Mouse (Mus musculus) thymus, postnatal 4 days (tissue): Measurements from ENCODE around the gene Inpp4b.

ENCODE experiments used
- DNase-seq: peaks from one replicate; pipeline ENCODE4 v3.0.0; 2021

The Inpp4b gene

GRCm38 (mm10) chr8:81342236-81342998, at the start of gene Inpp4b:
Gene Inpp4b (plus strand): TSS chr8:81342556.
- DNase-seq: peak; percentile 76

- no peak for DNase-seq
These were observed 7.1 kb upstream of the Inpp4b start for GRCm38 (mm10) chr8:81335250-81335649.

GRCm38 (mm10) chr8:81341191-81341590, 1.2 kb upstream of the Inpp4b start:
- no peak for DNase-seq

- peak; percentile 75 for DNase-seq
These were observed 643 bp upstream of the Inpp4b start for GRCm38 (mm10) chr8:81341591-81342235.

- DNase-seq: no peak
These were observed 595 bp downstream of the Inpp4b start for GRCm38 (mm10) chr8:81342999-81343302.

- no peak for DNase-seq
These were observed 2.9 kb downstream of the Inpp4b start for GRCm38 (mm10) chr8:81345170-81345697.

DNA sequence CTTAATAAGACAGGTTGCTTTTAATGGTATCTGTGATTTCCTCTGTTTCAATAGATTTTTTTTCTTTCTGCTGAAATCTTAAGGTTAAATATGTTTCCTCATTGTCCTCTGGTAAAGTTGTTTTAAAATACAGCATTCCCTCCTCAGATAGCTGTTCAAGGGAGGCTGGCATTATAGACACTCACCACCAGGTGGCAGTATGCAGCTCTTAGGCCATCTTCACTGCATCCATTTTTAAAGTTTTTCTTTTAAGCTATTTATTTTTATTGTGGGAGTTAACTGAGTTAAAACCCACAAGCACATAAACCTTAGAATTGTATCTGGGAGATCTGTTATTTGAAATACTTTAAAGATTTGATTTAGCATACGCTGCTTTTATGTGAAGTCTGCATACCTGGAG, 7.1 kb downstream of the Inpp4b start:
- peak; percentile 60 for DNase-seq

DNA sequence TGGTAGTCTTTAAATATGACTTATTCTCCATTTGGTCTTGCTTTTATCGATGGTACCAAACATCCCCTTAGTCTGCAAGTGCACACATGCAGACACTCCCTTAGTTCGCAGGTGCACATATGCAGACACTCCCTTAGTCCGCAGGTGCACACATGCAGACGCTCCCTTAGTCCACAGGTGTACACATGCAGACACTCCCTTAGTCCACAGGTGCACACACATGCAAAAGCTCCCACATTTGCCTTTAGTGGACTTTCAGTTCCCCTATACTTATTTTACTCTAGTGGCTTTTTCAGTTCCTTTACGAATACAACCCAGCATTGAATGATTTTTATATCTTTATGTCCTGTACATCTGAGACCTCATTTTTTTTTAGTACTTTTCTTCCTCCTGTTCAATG, 11.1 kb downstream of the Inpp4b start:
- DNase-seq: no peak

DNA sequence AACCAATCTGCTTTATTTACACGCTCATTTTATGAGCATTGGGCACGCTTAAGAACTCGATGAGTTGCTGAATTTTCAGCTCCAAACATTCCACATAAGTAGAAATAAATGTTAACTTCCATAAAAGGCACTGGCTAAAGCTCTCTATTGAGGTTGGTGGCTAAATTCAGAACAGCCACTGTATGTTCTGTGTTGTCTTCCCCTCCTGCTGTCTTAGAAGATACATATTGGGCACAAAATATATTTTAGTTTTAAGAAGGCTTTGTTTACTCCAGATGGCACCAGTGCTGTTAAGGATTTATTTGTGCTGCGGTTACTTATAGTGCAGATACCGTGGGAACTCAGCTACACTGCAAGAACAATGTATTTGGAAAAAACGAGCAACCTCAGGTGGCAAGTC, 15.8 kb downstream of the Inpp4b start:
- DNase-seq: no peak

DNA sequence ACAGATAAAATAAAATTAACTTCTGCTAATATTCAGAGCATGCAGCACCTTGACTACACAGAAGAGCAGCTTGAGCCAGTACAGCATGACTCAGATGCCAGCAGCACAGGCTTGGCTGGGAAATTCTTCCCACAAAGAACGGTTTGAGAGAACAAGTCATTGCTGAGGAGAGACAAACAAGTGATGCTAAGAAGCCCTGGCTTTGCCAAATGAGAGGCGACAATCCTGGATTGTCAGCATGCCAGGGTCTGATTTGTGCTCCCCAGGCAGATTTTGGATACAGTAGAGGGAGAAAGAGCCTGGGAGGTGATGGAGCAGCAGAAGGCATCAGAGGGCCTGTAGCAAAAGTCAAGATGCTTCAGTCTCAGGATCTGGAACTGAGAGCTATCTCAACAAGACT, 18.2 kb downstream of the Inpp4b start:
- no peak for DNase-seq

DNA sequence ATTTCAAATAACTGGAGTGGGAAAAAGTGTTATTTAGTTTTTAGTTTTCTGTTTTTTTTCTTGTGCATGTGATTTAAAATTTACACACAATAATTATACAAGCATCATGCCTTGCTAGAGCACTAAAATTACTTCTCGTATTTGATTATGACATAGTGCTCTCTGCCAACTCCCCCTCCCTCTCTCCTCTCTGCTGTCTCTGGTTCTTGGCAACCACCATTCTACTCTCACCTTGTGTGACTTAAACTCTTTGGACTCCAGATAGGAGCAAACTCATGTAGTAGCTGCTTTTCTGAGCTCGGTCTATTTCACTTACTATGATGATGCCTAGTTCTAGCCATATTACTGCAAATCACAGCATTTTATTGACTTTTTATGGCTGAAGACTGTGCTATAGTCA, 18.8 kb downstream of the Inpp4b start:
- DNase-seq: no peak

DNA sequence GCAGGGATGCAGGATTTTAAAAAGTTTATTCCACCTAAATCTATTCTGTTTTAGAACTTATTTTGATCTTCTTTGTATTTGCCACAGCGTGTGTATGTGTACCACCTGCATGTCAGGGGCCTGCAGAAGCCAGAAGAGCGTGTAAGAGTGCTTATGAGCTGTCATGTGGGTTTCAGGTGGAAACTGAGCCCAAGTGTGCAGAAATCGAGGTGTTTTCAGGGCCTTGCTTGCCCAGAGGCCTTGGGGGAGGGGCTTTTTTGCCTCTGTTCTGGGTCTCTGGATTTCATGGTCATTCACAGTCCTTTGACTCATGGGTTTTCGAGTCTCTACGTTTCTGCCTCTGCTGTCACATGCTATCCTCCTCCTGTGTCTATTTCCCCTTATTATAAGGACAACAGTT, 28.3 kb downstream of the Inpp4b start:
- no peak for DNase-seq

DNA sequence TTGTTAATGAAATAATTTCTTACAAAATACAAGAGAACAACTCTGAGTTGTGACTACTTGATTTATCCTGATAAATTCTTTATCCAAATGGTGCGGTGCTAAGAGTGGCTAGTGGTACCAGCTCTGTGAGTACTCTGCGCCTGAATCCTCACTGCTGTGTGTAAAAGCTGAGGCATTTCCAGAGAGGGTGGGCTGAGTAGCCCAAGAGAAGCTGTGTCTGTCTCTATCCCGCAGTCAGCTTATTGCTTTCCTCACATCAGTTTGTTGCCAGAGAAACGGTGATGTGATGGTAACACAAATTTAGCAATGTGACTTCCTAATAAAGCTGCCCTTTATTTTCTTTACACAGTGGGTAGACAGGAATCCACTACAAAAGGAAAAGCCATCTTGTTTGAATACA, 29.5 kb downstream of the Inpp4b start:
- DNase-seq: no peak

- DNase-seq: no peak
These were observed 32.6 kb downstream of the Inpp4b start for GRCm38 (mm10) chr8:81374877-81375475.

DNA sequence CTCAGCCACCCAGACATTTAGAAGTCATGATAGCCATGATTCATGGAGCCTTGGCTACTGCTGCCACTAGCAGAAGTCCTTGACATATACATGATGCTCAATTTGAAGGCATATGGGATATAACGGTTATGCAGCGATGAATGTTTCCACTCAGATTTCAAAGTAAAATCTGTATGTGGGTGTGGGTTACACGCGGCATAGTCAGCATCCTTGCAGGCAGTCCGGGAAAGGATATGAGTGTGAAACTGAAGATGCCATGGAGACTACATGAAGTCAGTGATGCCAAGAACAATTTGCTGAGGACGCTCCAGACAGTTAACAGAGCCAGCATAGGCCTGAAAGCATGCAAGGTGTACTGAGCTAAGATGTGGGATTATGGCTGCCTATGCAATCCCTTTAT, 46.6 kb downstream of the Inpp4b start:
- no peak for DNase-seq

GRCm38 (mm10) chr8:81399071-81399470, 56.7 kb downstream of the Inpp4b start:
- DNase-seq: no peak

- no peak for DNase-seq
These were observed 57.1 kb downstream of the Inpp4b start for GRCm38 (mm10) chr8:81399501-81399900.

- no peak for DNase-seq
These were observed 70.4 kb downstream of the Inpp4b start for GRCm38 (mm10) chr8:81412707-81413106.

DNA sequence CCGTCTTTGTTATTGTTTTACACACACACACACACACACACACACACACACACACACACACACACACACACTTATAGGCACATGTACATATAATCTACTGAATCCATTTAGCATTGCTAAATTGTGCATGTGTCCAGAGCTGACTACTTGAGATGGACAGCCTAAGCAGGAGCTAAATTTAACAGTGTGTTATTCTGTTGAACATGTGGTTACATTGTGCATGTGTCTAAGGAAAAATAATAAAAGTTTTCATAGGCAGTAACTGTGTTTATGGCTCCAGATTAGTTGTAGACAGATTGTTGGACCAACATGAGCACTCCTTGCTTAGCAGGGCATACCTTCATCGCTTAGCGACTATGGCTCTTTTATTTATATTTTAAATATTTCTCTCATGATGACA, 101.6 kb downstream of the Inpp4b start:
- no peak for DNase-seq

GRCm38 (mm10) chr8:81449798-81450197, 107.4 kb downstream of the Inpp4b start:
- no peak for DNase-seq

GRCm38 (mm10) chr8:81452082-81452481, 109.7 kb downstream of the Inpp4b start:
- no peak for DNase-seq

- DNase-seq: no peak
These were observed 112.5 kb downstream of the Inpp4b start for GRCm38 (mm10) chr8:81454830-81455229.

GRCm38 (mm10) chr8:81463762-81464161, 121.4 kb downstream of the Inpp4b start:
- DNase-seq: no peak

GRCm38 (mm10) chr8:81466776-81467175, 124.4 kb downstream of the Inpp4b start:
- DNase-seq: no peak
